20 mouse cellular contexts compared by ENCODE assay signal in the genomic region with DNA sequence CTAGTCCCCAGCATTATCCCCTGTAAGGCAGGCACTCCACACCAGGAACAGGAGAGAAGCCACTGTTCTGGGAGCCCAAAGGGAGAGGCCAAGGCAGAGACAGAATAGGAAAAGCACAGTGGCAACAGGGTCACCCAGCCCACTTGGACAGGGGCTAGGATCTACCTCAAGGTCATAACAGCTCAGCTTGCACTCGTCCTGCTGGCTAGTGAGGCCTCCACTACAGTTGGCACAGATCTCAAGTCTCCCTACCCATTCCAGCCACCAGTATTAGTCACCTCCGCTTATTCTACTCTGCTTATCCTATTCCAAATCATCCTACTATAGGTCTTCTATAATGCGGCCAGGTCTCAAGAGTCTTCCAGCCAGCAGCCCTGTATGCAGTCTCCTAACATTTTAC. TPM values are rescaled to one million over a fixed set of nuclear protein-coding genes. Genes with fewer than 3 reads are reported as not detected.
DNase-seq lines count a peak whose midpoint lies in the region; ATAC-seq and TF ChIP-seq lines count a peak whose summit lies in the region.
"Had no signal": no experiment of that assay in that cellular context is flagged by ENCODE, and none has a peak within 500 bp of the region (broad histone marks: within the 10 kb centered on the region; RNA-seq: fewer than 3 reads in every experiment).

No protein-coding gene starts in this region.

- H3K4me3 ChIP-seq in heart, embryonic 12.5 days, result no peak overlapping the region
- no peak overlapping the region for H3K4me3 ChIP-seq in liver, postnatal 0 days (ENCODE audit: low read depth, low read length)
- no peak overlapping the region for H3K4me3 ChIP-seq in myocyte
- H3K4me3 ChIP-seq: forebrain, embryonic 12.5 days; hindbrain, embryonic 10.5 days; neural tube, embryonic 13.5 days had no signal

- no peak overlapping the region for H3K27ac ChIP-seq in heart, embryonic 12.5 days (ENCODE audit: poor library complexity, severe bottlenecking)
- H3K27ac ChIP-seq in liver, postnatal 0 days (ENCODE audit: low read depth), result peak overlapping the region; percentile 41; the same call in 1 of the 2 replicates
- H3K27ac ChIP-seq: forebrain, embryonic 12.5 days; hindbrain, embryonic 10.5 days; neural tube, embryonic 13.5 days had no signal

- no peak overlapping the region for H3K4me2 ChIP-seq in heart, embryonic 12.5 days
- H3K4me2 ChIP-seq in liver, postnatal 0 days (ENCODE audit: low read depth, low read length), result no peak overlapping the region
- H3K4me2 ChIP-seq in myocyte (ENCODE audit: low read depth), result peak overlapping the region; percentile 88
- H3K4me2 ChIP-seq: forebrain, embryonic 12.5 days; lung, embryonic 14.5 days had no signal

- no peak for TF ChIP-seq POLR2A in myocyte (IDR thresholded peaks at IDR 0.05; ENCODE audit: insufficient read length, low read depth)

- no peak for TF ChIP-seq EP300 in liver, postnatal 0 days (IDR thresholded peaks at IDR 0.05; ENCODE audit: low read depth)

- H3K9ac ChIP-seq in heart, embryonic 12.5 days, result 0 out of 2 replicates have a peak overlapping the region, but pooled peaks have one; percentile 12
- no peak overlapping the region for H3K9ac ChIP-seq in liver, postnatal 0 days (replicated peaks)
- H3K9ac ChIP-seq: forebrain, embryonic 12.5 days; lung, embryonic 14.5 days; neural tube, embryonic 13.5 days had no signal

- ATAC-seq in heart, embryonic 12.5 days (ENCODE audit: insufficient number of reproducible peaks, low FRiP score), result no peak
- ATAC-seq in liver, postnatal 0 days, result no peak

- no peaks in the 10 kb centered on the region for H3K36me3 ChIP-seq in heart, embryonic 12.5 days
- no peaks in the 10 kb centered on the region for H3K36me3 ChIP-seq in liver, postnatal 0 days (replicated peaks; ENCODE audit: insufficient read depth, low read length)
- H3K36me3 ChIP-seq in myocyte (ENCODE audit: control insufficient read depth, insufficient read depth), result no peaks in the 10 kb centered on the region
- H3K36me3 ChIP-seq: forebrain, embryonic 12.5 days; neural tube, embryonic 13.5 days had no signal

- no peaks in the 10 kb centered on the region for H3K9me3 ChIP-seq in heart, embryonic 12.5 days (replicated peaks)
- H3K9me3 ChIP-seq in liver, postnatal 0 days (ENCODE audit: low read length), result no peaks in the 10 kb centered on the region
- H3K9me3 ChIP-seq: forebrain, embryonic 12.5 days; neural tube, embryonic 13.5 days had no signal

- WGBS in heart, embryonic 12.5 days, result 87% methylated on average over 3 of the region's 3 CpGs
- 84% methylated on average over 3 of the region's 3 CpGs for WGBS in liver, postnatal 0 days (ENCODE audit: insufficient replicate concordance)

- H3K79me2 ChIP-seq in myocyte (ENCODE audit: control insufficient read depth, insufficient read depth), result peaks cover 72% of the 10 kb centered on the region

- H3K27me3 ChIP-seq in heart, embryonic 12.5 days (replicated peaks), result no peaks in the 10 kb centered on the region
- no peaks in the 10 kb centered on the region for H3K27me3 ChIP-seq in liver, postnatal 0 days (ENCODE audit: insufficient read depth, low read length)
- H3K27me3 ChIP-seq in myocyte (ENCODE audit: control insufficient read depth, insufficient read depth, insufficient read length), result no peaks in the 10 kb centered on the region
- H3K27me3 ChIP-seq: forebrain, embryonic 12.5 days; neural tube, embryonic 13.5 days had no signal

- H3K4me1 ChIP-seq in heart, embryonic 12.5 days (replicated peaks), result peaks cover 55% of the 10 kb centered on the region
- peaks cover 74% of the 10 kb centered on the region for H3K4me1 ChIP-seq in liver, postnatal 0 days (ENCODE audit: insufficient read depth)

- no peak for DNase-seq in heart, adult 9 months (ENCODE audit: low spot score in 2 of 2)
- no peak for DNase-seq in liver, postnatal 0 days
- DNase-seq in liver, result no peak
- DNase-seq in adrenal gland, postnatal 14 days, result peak; percentile 65
- no peak for DNase-seq in retina, postnatal 1 day
- DNase-seq: kidney, postnatal 10 days; lung, embryonic 14.5 days; right cerebral cortex, postnatal 4 days had no signal

- TF ChIP-seq CTCF in liver, postnatal 0 days (IDR thresholded peaks at IDR 0.05; ENCODE audit: low read depth), result no peak

- no peak overlapping the region for H3ac ChIP-seq in myocyte (ENCODE audit: control insufficient read depth, insufficient read length)

TF ChIP-seq in myocyte, 11 proteins besides CTCF, POLR2A, EP300 and RAD21:
- TF ChIP-seq MYOG (IDR thresholded peaks at IDR 0.05; ENCODE audit: control insufficient read depth in 1 of 3, insufficient read depth in 1 of 3, insufficient read length in 2 of 3, low read depth in 2 of 3) (no peak), CEBPB (IDR thresholded peaks at IDR 0.05; ENCODE audit: insufficient read depth, poor library complexity, severe bottlenecking) (no peak), MYOD1 (IDR thresholded peaks at IDR 0.05; ENCODE audit: control insufficient read depth in 1 of 3, insufficient read length in 2 of 3, low read depth in 2 of 3) (no peak), E2F4 (IDR thresholded peaks at IDR 0.05; ENCODE audit: insufficient read depth) (no peak), TCF3 (IDR thresholded peaks at IDR 0.05; ENCODE audit: insufficient read length, low read depth) (no peak), SRF (IDR thresholded peaks at IDR 0.05; ENCODE audit: control insufficient read depth, insufficient read length, low read depth) (no peak)

RNA-seq across cellular contexts. Expression of gene Zfp787, which starts 2.7 kb away (rescaled TPM):
- polyA plus RNA-seq in heart, embryonic 12.5 days (2016; fragmentation: Nextera tagmentation; extraction: Ambion mirVana), result 26.0 and 27.7 TPM in 2 replicates
- 38.1 and 39.5 TPM in 2 replicates for polyA plus RNA-seq in liver, postnatal 0 days (2015; fragmentation: Nextera tagmentation; extraction: Ambion mirVana)
- total RNA-seq in adrenal gland, postnatal 14 days (2021), result 45.4 and 51.4 TPM in 2 replicates
- 46.6 TPM for polyA plus RNA-seq in myocyte (2012; fragmentation: generic; extraction: Trizol)

RNA-seq across cellular contexts. Expression of gene Zfp444, which starts 18.9 kb away (rescaled TPM):
- 30.2 and 31.3 TPM in 2 replicates for polyA plus RNA-seq in heart, embryonic 12.5 days (2016; fragmentation: Nextera tagmentation; extraction: Ambion mirVana)
- 26.0 and 27.3 TPM in 2 replicates for polyA plus RNA-seq in liver, postnatal 0 days (2015; fragmentation: Nextera tagmentation; extraction: Ambion mirVana)
- total RNA-seq in adrenal gland, postnatal 14 days (2021), result 21.5 and 23.0 TPM in 2 replicates
- polyA plus RNA-seq in myocyte (2012; fragmentation: generic; extraction: Trizol), result 29.2 TPM

RNA-seq across cellular contexts. Expression of gene Galp, which starts 43.8 kb away (rescaled TPM):
- polyA plus RNA-seq in heart, embryonic 12.5 days (2016; fragmentation: Nextera tagmentation; extraction: Ambion mirVana), result not detected in 2 replicates
- polyA plus RNA-seq in liver, postnatal 0 days (2015; fragmentation: Nextera tagmentation; extraction: Ambion mirVana), result not detected in 2 replicates
- total RNA-seq in adrenal gland, postnatal 14 days (2021), result not detected in 2 replicates
- not detected for polyA plus RNA-seq in myocyte (2012; fragmentation: generic; extraction: Trizol)
- total RNA-seq: layer of hippocampus, postnatal 10 days; left cerebral cortex, postnatal 10 days; midbrain, postnatal 0 days had no signal
- polyA plus RNA-seq: embryonic facial prominence, embryonic 14.5 days; forebrain, embryonic 12.5 days; gonadal fat pad, adult 2 months; hindbrain, embryonic 10.5 days; limb, embryonic 14.5 days; lung, embryonic 14.5 days; midbrain, postnatal 0 days; neural tube, embryonic 13.5 days; thymus, postnatal 0 days had no signal
